Mouse (Mus musculus): ENCODE data around the gene Srsf3.

The Srsf3 gene

DNA sequence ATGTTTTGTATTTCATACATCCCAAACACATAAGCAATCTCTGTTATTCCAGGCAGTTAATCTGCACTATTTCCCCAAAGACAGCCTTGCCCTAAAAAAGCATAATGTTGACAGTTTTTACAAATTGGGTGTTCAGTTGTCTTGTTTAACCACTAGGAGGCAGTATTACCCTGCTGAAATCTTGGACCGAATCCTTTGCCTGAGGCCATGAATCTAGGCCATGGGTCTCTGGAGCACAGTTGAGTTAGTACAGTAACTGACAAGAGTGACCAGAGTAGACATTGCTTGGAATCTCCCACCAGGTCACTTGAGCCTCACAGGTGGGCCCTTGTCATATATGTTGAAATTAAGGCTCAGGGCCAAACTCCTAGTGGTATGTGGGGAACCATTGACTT is 12.5 kb downstream of the Srsf3 start:
- DNase-seq (ENCODE audit: extremely low spot score, low spot score): no peak

DNA sequence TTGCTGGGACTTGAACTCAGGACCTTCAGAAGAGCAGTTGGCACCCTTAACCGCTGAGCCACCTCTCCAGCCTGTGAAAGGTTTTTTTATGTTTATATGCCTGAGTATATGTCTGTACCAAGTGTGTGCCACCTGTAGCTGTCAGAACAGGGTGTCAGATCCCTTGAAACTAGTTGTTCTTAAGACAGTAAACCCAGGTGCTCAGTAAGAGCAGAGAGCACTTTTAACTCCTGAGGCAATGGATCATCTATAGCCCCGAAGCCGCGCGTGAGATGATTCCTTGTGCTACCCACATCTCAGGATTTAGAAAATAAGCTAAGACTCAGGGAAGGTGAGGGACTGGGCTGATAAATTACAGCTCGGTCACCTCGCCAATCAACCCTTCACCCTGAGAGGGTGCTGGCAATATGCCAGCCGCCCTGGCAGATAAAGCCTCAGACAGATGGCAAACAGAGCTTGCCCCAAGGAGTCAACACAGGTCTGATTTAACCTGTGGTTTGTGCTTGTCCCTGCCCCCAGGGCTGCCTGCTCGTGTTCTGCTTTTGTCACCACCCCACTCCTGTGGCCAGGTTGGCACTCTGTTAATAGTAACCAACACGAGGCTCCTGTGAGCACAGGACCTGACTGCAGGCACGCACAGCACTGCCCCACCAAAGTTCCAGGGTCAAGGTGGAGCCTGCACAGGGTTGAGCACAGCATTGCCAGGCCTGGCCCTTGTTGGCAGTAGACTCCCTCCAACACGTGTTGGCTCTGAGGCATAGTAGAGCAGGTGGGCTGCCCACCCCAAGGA is 13.5 kb downstream of the Srsf3 start:
- no peak for DNase-seq (ENCODE audit: extremely low spot score, low spot score)

DNA sequence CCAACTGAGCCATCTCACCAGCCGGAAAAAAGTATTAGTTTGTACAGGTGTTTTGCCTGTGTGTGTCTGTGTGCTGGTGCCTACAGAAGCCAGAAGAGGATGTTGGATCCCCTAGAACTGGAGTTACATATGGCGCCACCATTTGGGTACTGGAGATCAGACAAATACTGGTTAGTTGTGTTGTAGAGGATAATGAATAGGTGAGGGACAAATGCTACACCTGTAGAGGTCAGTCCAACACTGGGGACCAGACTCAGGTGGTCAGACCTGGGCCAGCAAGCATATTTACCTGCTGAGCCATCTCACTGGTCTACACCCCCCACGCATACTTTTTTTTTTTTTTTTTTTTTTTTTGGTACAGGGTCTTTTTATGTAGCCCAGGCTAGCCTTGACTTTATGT is 14.4 kb downstream of the Srsf3 start:
- DNase-seq (ENCODE audit: extremely low spot score, low spot score): no peak

DNA sequence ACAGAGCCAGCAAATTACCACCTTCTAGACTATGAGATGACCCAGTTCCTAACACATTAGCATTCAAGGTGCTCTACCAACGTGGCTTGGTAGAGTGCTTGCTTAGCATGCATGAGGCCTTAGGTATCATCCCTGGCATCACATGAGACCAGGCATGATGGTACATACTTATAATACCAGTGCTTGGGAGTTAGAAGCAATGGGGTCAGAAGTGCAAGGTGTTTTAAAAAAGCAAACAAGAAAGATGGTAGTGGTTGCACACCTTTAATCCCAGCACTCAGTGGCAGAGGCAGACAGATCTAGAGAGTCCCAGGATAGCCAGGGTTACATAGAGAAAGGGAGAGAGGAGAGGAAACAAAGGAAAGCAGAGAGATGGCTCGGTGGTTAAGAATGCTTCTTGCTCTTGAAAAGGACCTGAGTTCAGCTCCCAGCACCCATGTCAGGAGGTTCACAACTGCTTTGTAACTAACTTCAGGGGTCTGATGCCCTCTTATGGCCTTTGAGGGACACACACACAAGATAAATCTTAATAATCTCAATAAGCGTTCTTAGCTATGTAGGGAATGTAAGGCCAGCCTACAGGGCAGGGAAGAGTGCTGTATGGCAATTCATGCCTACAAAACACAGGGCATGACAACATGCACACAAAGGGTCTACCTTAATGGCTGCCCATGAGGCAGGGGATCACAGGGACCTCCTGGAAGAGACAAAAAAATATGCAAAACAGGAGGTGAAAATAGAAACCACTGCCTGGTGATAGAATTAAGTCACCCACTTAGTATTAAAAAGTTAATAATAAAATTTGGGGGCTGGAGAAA is 15.5 kb downstream of the Srsf3 start:
- DNase-seq (ENCODE audit: extremely low spot score, low spot score): no peak

DNA sequence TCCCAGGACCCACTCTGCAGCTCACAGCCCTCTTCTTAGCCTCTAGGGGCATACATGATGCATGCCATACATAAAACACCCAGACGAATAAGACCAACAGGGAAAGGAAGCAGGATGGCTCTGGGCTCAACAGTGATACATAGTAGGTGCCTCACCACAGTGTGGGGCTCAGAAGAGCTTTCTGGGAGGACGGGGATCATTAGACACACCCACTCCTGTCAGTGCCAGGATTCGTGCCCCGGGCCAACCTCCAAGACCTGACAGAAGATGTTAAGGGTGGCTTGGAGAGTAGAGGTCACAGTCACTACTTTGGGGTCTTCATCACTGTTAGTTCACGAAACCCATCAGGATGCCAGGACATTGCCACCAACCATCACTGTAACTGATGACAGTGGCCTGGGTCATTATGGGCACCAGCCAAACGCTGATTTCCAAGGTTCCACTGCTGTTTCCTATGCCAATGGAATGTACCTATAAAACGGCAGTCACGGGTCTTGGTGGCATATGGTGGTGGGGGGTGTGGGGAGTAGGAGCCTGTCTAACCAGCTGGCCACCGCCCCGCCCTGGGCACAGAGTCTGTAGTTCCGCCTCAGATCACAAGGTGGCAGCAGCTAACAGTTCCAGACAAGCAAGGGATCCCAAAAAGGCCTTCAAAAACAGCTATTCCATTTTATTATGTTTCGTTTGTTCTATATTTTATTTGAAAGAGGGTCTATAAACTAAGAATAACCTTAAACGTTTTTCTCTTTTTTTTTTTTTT is 16.5 kb downstream of the Srsf3 start:
- peak; percentile 86 for DNase-seq (ENCODE audit: extremely low spot score, low spot score)

DNA sequence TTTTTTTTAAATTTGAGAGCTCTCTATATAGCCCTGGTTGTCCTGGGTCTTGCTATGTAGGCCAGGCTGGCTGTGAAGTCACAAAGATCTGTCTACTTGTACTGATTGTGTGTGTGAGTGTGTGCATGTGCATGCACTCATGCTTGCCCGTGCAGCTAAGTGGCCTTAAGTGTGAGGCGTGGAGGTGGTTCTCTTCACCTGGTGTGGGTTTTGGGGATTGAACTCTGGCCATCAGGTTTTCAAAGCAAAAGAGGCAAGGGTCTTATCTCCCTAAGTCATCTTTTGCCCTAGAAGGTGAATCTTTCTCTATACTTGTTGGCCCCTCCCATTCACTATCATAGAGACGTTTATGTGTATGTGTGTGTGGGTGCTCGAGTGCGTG is 17.1 kb downstream of the Srsf3 start:
- no peak for DNase-seq (ENCODE audit: extremely low spot score, low spot score)

DNA sequence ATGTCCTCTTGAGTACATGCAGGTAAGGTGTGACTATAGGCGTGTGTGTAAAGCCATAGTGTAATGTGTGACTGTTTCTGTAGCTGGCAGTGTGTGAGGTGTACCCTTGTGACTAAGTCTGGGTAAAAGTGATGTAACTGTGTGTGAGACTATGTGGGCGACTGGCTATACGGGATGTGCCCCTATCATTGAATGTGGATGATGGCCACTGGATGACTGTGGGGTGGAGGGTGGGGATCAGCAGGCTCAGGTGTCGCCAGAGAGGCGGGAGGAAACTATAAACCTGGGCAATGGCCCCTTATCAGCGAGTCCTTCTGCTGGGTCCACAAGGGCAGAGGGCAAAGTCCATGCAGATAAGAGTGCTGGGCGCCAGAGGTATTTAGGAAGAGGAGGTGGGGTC is 17.5 kb downstream of the Srsf3 start:
- DNase-seq (ENCODE audit: extremely low spot score, low spot score): no peak

DNA sequence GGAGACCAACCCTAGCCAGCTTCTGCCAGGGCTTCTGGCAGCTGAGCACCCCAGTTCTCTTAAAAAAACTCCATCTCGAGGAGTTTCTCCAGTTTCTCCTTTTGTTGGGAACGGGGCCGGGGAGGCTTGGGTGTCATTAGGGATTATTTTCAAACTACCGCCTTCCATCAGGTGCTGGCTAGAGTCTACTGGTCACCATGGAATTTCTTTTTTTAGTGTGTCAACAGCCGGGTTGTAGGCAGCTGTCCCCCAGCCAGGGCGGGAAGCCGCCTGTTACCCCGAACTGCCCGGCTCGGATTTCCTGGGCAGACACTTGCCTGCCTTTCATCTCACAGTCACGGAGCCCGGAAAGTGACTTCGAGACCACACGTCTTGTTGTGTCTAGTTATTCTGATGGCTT is 18.4 kb downstream of the Srsf3 start:
- no peak for DNase-seq (ENCODE audit: extremely low spot score, low spot score)

DNA sequence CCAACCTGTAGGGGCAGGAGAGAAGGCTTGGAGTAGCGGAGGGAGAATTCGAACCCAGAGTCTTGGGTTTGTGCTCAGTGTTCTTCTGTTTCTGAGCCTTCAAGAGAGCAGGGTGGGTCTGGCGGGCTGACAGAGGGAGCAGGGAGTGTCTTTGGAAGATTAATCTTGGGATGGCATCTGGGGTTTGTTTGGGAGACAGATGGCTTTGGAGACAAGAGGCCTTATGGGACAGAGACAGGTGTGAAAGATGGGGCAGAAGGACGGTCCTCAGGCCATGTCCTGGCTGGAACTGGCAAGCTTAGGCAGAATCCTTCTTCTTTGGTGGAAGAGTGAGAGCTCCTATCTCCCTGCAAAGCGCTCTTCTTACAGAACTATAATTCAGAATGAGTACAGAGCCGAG is 20.6 kb downstream of the Srsf3 start:
- no peak for DNase-seq (ENCODE audit: extremely low spot score, low spot score)

DNA sequence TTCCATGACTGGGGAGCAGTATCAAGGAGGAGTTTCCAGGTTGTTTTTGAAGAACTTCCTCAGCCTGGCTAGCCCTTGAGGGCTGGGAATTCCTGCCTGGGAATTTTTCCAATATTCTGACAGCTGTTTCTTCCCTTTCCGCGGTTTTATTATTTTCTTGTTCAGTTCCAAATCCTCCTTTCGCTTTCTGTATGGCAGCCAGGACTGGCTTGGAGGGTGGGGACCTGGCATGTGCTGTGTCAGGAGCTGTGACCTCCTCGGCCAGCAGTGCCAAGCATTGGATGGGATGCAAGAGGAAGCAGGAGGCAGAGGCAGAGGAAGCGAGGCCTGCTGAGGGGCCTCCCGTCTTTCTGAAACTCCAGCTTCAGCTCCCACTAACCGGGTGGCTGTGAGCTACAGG is 21.4 kb downstream of the Srsf3 start:
- no peak for DNase-seq (ENCODE audit: extremely low spot score, low spot score)

DNA sequence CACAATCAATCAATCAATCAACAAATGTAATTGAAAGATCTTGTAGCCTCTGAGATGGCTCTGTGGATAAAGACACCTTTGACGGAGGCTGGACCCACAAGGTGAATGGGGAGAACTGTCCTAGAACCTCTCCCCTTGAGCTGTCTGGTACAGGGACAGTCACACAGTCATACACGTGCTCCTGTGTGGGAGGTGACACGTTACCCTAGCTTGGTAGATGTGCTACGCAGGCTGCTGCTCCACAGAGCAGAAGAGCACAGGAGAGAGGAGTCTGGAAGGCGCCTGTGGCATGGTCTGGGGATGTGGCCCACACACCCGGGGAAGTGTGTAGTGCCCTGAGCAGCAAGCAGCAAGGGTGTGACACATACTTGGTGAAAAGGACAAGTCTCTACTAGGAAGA is 22.0 kb downstream of the Srsf3 start:
- DNase-seq (ENCODE audit: extremely low spot score, low spot score): no peak

DNA sequence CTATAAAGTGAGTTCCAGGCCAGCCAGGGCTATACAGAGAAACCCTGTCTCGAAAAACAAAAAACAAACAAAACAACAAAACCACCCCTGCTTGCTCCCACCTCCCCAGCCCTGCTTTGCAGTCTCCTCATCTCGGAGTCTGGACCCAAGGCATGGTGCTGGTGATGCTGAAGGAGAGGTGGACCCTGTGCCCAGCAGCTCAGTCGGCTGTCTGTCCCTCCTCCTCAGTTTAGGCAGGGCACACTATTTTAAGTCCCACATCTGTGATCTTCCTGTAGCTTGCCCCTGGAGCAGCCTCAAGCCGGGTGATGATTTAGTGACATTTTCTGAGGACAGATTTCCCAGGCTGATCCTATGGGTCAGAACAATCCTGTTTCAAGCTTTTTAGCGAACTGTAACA is 23.2 kb downstream of the Srsf3 start:
- DNase-seq (ENCODE audit: extremely low spot score, low spot score): no peak

DNA sequence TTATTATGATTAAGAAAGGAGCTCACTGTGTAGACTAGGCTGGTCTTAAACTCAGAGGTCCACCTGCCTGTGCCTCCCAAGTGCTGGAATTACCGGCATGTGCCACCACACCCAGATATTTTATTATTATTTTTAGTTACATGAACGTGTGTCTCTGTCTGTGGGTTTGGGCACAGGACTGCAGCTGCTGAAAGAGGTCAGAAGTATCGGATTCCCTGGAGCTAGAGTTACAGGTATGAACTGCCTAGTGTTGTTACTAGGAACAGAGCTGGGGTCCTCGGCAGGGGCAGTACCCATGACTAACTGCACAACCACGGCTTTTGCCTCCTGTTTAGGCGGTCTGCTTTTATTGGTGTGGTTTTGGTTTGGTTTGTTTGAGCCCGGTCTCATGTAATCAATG is 23.8 kb downstream of the Srsf3 start:
- no peak for DNase-seq (ENCODE audit: extremely low spot score, low spot score)

DNA sequence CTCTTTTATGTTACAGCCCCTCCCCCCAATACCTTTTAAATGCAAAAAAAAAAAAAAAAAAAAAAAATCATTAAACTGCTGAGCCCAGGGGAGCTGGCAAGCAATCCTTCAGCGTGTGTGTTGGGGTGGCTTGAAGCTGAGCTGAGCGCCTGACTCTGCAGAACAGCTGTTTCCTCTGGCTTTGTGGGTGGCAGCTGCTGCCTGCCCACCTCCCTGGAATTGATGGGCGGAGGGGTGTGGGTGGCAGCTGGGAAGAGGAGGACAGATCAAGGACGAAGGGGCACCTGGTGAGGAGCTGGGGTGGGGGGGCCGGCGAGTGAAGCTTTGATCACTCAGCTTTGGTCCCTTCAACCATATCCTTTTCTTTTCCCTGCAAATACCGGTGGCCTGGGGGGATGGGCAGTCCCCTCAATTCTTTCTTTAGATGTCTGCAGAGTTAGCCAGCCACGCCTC is 24.3 kb downstream of the Srsf3 start:
- DNase-seq (ENCODE audit: extremely low spot score, low spot score): peak; percentile 40

DNA sequence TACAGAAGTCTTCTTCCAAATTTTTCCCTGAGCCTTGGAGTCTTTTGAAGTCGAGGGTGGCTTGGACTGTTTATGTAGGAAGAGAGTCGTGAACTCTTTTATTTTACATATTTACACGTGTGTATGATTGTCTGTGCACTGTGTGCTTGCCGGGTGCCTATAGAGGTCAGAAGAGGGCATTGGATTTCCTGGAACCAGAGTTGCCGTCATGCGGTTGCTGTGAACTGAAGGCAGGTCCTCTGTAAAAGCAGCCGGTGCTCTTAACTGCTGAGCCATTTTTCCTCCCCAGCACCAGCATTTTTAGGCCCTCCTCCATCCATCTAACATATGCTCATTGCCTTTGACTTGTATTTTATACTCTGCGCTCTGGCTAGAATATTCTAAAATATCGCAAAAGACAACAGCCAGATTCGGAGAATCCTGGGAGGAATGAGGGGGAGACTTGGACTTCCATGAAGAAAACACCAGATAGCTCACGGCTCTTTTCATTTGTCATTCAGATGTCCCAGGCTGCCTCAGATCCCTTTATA is 25.0 kb downstream of the Srsf3 start:
- no peak for DNase-seq (ENCODE audit: extremely low spot score, low spot score)

DNA sequence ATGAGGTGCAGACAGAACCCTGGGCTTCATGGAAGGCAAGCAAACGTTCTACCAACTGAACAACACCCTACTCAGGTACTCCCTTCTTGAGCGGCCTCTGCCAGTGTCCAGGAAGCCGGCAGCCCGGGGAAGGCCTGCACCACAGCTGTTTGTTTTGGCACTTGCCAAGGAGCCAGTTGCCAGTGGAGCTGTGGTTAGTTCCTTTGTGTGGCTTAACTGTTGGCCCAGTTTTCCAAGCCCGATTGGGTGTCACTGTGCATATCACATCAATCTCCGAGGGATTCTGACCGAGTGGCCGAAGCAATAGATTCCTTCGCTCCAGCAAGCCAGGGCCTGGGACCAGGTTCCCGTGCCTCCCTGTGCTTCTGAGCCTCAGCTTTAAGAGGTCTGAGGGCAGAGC is 25.5 kb downstream of the Srsf3 start:
- no peak for DNase-seq (ENCODE audit: extremely low spot score, low spot score)

DNA sequence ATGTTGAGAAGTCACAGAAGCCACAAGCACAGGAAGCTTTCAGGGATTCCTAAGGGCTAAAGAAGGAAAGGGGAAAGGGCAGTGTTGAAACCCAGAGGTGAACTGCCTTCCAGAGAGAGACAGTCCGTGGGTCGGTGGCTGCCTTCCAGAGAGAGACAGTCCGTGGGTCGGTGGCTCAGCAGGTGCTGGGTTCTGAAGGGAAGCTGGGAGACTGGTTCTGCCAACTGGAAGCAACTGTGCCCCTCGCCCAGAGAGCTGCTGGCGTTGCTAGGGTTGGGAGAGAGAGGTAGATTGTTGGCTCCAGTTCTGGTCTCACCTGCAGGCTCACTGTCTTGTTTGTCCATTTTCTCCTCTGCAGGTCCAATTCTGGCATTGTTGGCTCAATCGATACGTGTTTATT is 26.1 kb downstream of the Srsf3 start:
- DNase-seq (ENCODE audit: extremely low spot score, low spot score): no peak

DNA sequence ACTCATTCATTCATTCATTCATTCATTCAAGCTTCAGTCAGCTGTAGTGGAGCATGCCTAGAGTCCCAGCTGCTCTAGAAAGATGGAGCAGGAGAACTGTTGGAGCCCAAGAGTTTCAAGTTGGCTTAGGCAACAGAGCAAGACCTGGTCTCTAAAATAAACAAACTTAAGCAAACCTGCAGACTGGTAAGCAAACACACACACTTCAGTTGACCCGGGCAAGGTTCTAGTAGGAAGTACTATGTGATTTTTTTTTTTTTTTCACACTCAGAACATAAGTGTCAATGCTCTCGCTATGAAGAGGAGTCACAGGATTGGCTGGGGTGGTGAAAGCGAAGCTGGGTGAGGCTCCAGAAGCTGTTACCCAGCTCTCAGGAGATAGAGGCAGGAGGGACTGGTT is 27.2 kb downstream of the Srsf3 start:
- no peak for DNase-seq (ENCODE audit: extremely low spot score, low spot score)

DNA sequence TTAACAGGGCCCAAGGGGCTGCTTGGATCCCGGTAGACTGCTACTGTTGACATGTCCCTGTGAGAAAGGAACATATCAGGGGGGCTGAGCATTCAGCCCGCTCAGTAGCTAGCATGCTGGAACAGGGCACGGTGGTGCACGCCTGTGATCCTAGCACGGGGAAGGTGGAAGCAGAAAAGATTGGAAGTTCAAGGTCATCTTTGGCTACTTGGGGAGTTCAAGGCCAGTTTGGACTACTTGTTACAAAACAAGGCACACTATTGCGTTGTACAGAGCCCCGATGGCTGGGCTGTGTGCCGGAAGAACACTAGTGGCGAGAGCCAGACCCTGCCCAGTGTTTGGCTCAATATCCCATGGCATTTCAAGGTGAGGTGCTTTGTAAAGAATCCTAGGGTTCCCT is 28.5 kb downstream of the Srsf3 start:
- DNase-seq (ENCODE audit: extremely low spot score, low spot score): no peak

DNA sequence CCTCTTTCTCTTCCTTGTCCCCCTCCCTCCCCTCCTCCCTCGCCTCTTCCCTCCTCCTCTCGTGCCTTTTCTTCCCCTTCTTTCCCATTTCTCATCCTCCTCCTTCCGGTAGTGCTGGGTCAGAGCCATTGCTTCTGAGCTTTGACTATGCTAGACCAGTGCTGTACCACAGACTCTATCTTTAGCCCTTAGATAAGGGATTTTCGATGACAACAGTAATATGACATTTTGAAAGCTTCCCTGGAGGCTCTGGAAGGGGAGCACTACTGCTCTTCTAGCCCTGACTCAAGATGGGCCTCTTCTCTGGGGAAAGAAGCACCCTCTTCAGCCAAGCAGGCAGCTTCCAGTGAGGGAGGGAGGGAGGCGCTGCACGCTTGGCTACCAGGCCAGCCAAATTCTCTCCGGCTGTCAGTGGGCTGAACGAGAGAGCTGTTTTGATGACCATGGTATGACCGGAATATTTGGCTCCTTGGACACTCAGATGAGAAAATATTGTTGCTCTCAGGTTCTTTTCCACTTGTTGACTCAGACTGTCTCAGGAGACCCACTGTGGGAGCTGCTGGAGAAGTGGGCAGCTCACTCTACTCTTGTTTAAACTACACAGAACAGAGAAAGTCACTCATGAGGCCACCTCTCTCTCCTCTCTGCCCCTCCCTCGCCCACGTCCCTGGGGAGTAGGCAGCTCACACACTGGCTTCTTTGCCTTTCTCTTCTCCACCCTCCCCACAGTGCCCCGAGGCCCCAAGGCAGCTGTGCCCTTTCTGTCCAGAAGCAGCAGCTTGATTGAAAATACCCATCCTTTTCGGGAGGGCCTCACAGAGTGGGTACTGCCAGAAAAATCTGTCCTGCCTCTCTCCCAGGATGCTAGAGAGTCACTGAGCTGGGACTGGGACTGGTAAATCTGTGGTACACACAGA is 29.9 kb downstream of the Srsf3 start:
- no peak for DNase-seq (ENCODE audit: extremely low spot score, low spot score)
